Mouse (Mus musculus): ENCODE measurements around the gene Insl6.

- TF ChIP-seq CTCF (IDR thresholded peaks at IDR 0.05; ENCODE audit: borderline replicate concordance, insufficient read depth, low read length) (no peak), POLR2A (IDR thresholded peaks at IDR 0.05; ENCODE audit: low read depth, low read length) (no peak)
These were observed 17.1 kb upstream of the Insl6 start for GRCm38 (mm10) chr19:29342281-29342680.

All from embryonic fibroblast, embryonic 13.5 days (primary cell).